Mouse (Mus musculus) forebrain, embryonic 15.5 days (tissue): ENCODE measurements at regions not wholly inside any gene's neighbourhood (a gene's known extent, or its start where the extent isn't known, plus 50 kb on each side); places are given as distances from the start of the nearest gene placed in this dataset.

Source experiments
- ATAC-seq: fragments of 200-750 bp; cut with Nextera tagmentation; replicated peaks from 2 replicates; pipeline ENCODE4 v1.8.0; 2017; ENCODE audit warnings: mild to moderate bottlenecking, moderate TSS enrichment, moderate library complexity
- H3K27ac ChIP-seq: fragments of 300-500 bp; sonication (generic); replicated peaks from 2 replicates; pipeline ENCODE4 v1.5.1; 2015; ENCODE audit warnings: mild to moderate bottlenecking, inconsistent platforms
- H3K27me3 ChIP-seq: fragments of 300-500 bp; sonication (generic); 2 replicates; pipeline ENCODE4 v1.6.1; 2015; ENCODE audit warnings: inconsistent platforms
- H3K36me3 ChIP-seq: fragments of 300-500 bp; sonication (generic); 2 replicates; pipeline ENCODE4 v1.6.1; 2015; ENCODE audit warnings: mild to moderate bottlenecking, inconsistent platforms
- H3K4me1 ChIP-seq: fragments of 300-500 bp; sonication (generic); 2 replicates; pipeline ENCODE4 v1.6.1; 2015; ENCODE audit warnings: inconsistent platforms
- H3K4me2 ChIP-seq: fragments of 300-500 bp; sonication (generic); replicated peaks from 2 replicates; pipeline ENCODE4 v1.6.1; 2015; ENCODE audit warnings: mild to moderate bottlenecking, inconsistent platforms
- H3K4me3 ChIP-seq: fragments of 300-500 bp; sonication (generic); 2 replicates; pipeline ENCODE4 v1.5.1; 2015; ENCODE audit warnings: mild to moderate bottlenecking, inconsistent platforms
- H3K9ac ChIP-seq: fragments of 300-500 bp; sonication (generic); replicated peaks from 2 replicates; pipeline ENCODE4 v1.6.1; 2015; ENCODE audit warnings: mild to moderate bottlenecking, inconsistent platforms
- H3K9me3 ChIP-seq: fragments of 300-500 bp; sonication (generic); 2 replicates; pipeline ENCODE4 v1.6.1; 2016; ENCODE audit warnings: inconsistent platforms
- WGBS: fragments of 180-500 bp; shearing (Covaris S2); methylation state at CpG from one replicate; pipeline ENCODE4 v1.1.7; 2015; ENCODE audit warnings: mixed read lengths; 5-methylcytosine and 5-hydroxymethylcytosine counted together

- WGBS: 83% methylated on average over 3 of the region's 3 CpGs
- Histone ChIP-seq H3K9me3 (no peaks in the 10 kb centered on the region), H3K4me3 (no peak overlapping the region), H3K27me3 (no peaks in the 10 kb centered on the region), H3K4me1 (0 out of 2 replicates have a peak, but pooled peaks cover 5% of the 10 kb centered on the region), H3K36me3 (no peaks in the 10 kb centered on the region), H3K9ac (no peak overlapping the region), H3K4me2 (no peak overlapping the region), H3K27ac (no peak overlapping the region)
- no peak for ATAC-seq
Measured at GRCm38 (mm10) chr13:53900406-53901025, 155.0 kb downstream of the Drd1 start.

DNA sequence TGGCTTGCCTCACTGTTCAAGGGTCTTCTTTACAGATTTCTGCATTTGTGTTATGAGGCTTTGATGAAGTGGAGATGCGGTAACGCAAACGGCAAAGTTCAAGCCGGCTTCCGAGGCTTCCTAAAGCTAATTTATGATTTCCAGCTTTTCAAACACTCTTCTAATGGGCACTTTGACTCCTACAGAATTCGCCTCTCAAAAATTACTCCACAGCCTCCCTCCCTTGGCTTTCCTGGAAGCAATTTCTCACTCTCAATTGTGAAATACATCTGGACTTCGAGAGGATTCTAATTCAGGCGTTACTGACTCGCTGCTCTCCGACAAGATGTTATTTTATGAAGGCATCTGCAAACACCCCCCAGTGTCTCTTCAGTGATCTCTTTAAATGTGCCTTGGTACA is 157.2 kb downstream of the Drd1 start:
- 65% methylated on average over 10 of the region's 10 CpGs for WGBS
- no peak for ATAC-seq
- Histone ChIP-seq H3K9ac (no peak overlapping the region), H3K36me3 (no peaks in the 10 kb centered on the region), H3K27me3 (no peaks in the 10 kb centered on the region), H3K27ac (0 out of 2 replicates have a peak overlapping the region, but pooled peaks have one; percentile 15), H3K4me3 (no peak overlapping the region), H3K4me2 (no peak overlapping the region), H3K4me1 (no peaks in the 10 kb centered on the region), H3K9me3 (no peaks in the 10 kb centered on the region)

DNA sequence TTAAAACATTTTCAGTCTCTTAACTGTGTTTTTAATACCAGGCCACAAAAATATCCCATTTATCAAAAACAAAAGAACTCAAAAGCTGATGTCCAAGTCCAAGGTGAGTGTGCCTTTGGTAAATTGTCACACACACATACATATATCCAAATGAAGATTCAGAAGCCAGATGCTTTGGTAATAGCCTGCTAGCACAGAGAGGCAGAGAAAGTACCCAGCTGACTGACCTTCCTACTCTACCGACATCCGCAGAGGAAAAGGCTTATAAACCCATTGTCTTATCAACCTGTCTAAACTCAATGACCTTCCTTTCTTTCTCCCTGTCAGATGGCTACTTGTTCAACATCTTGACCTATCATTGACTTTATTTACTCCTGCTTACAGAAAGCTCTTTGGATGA is 158.3 kb downstream of the Drd1 start:
- no peak for ATAC-seq
- Histone ChIP-seq H3K27ac (no peak overlapping the region), H3K4me2 (no peak overlapping the region), H3K4me3 (no peak overlapping the region), H3K36me3 (no peaks in the 10 kb centered on the region), H3K27me3 (no peaks in the 10 kb centered on the region), H3K4me1 (no peaks in the 10 kb centered on the region), H3K9me3 (no peaks in the 10 kb centered on the region), H3K9ac (no peak overlapping the region)
- 95% methylated on average over 2 of the region's 2 CpGs for WGBS

DNA sequence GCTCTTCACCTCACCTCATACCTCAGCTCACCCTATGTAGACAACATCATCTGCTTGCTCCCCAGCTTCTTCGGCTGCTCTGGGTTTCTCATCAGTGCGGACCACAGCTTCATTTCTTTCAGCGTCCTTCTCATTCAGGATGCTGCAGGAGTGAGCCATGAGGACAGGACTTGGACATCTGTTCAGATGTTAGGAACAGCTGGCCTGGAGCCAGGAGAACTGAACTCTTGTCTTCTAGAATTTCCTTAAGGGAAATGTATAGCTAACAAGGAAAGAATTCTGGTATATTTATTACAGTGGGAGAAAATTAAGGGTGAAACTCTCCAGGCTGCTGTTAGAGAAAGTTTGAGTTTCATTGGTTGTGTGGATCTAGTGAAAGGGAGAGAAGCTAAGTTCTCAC is 167.1 kb downstream of the Drd1 start:
- Histone ChIP-seq H3K9me3 (no peaks in the 10 kb centered on the region), H3K27me3 (no peaks in the 10 kb centered on the region), H3K27ac (no peak overlapping the region), H3K4me1 (no peaks in the 10 kb centered on the region), H3K4me3 (no peak overlapping the region), H3K4me2 (no peak overlapping the region), H3K9ac (no peak overlapping the region), H3K36me3 (no peaks in the 10 kb centered on the region)
- ATAC-seq: no peak
- 95% methylated on average over 3 of the region's 3 CpGs for WGBS

- Histone ChIP-seq H3K9ac (no peak overlapping the region), H3K9me3 (no peaks in the 10 kb centered on the region), H3K4me1 (peaks cover 4% of the 10 kb centered on the region), H3K4me3 (no peak overlapping the region), H3K36me3 (no peaks in the 10 kb centered on the region), H3K27ac (no peak overlapping the region), H3K4me2 (no peak overlapping the region), H3K27me3 (no peaks in the 10 kb centered on the region)
- WGBS: 85% methylated on average over 10 of the region's 10 CpGs
- no peak for ATAC-seq
Measured at GRCm38 (mm10) chr13:53885756-53886155, 169.7 kb downstream of the Drd1 start.

DNA sequence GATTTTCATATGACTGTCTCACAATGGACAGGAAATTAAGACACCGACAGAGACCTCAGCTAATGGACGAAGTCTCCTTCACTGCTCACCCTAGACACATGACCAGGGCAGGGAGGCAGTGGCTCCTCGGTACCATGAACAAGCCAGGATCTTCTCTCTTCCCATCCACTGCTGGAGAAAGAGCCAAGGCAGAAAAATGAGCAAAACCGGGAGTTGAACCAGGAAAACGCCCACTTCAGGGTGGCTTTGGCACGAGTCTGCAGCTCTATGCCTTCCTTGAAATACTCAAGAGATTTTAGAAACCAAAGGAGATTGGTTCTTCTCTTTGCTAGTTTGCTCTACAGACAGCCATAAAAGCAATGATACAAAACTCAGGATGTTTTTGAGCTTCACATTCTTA is 172.3 kb downstream of the Drd1 start:
- H3K4me3 ChIP-seq: no peak overlapping the region
- H3K27ac ChIP-seq: no peak overlapping the region
- H3K9me3 ChIP-seq: no peaks in the 10 kb centered on the region
- peaks cover 11% of the 10 kb centered on the region for H3K4me1 ChIP-seq
- H3K27me3 ChIP-seq: no peaks in the 10 kb centered on the region
- ATAC-seq: no peak
- no peak overlapping the region for H3K4me2 ChIP-seq
- 85% methylated on average over 6 of the region's 6 CpGs for WGBS
- no peaks in the 10 kb centered on the region for H3K36me3 ChIP-seq
- H3K9ac ChIP-seq: no peak overlapping the region

DNA sequence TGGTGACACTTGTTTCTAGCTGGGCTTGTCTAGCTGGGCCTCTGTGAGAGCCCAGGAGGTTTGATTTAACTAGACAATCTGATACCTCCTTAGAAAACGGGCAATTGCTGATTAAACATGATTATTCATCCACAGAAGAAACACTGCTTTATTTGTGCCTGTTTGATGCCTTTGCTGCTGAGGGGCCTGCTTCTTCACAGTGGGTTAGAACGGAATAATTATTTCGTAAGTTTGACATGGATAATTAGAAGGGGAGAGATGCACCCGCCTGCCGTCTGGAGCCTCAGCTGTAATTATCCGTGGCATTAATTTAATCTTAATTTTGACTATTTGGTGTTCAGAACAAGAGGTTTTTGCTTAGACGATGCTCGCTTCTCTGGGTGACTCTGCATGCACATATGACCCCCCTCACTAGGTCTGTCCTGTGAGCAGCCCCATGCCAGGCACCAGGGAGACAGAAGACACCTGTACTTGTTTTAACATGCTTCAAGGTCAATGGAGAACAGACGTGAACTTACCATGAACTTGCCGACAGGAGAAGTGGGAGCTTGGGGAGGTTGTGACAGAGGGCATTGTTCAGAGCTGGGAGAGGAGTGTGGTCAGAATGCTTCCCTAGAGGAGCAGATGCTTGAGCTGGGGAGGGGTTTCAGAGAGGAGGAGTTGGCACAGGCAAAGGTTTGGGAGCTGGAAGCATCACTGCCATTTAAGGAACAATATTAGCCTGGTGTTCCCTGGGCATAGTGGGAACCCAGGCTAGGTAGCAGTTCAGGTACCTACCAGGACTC is 174.8 kb downstream of the Drd1 start:
- peak; percentile 66 for ATAC-seq
- no peak overlapping the region for H3K4me2 ChIP-seq
- no peaks in the 10 kb centered on the region for H3K9me3 ChIP-seq
- 22% methylated on average over 10 of the region's 10 CpGs for WGBS
- H3K4me3 ChIP-seq: no peak overlapping the region
- no peaks in the 10 kb centered on the region for H3K27me3 ChIP-seq
- peak overlapping the region; percentile 69 for H3K27ac ChIP-seq
- peaks cover 11% of the 10 kb centered on the region for H3K4me1 ChIP-seq
- no peaks in the 10 kb centered on the region for H3K36me3 ChIP-seq
- no peak overlapping the region for H3K9ac ChIP-seq

GRCm38 (mm10) chr13:53875546-53875945 is 180.0 kb downstream of the Drd1 start:
- WGBS: 68% methylated on average over 4 of the region's 4 CpGs
- Histone ChIP-seq H3K27me3 (no peaks in the 10 kb centered on the region), H3K4me2 (no peak overlapping the region), H3K9me3 (peaks cover 3% of the 10 kb centered on the region; the same call in 1 of the 2 replicates), H3K27ac (no peak overlapping the region), H3K9ac (no peak overlapping the region), H3K4me3 (no peak overlapping the region), H3K4me1 (peaks cover 5% of the 10 kb centered on the region), H3K36me3 (no peaks in the 10 kb centered on the region)
- no peak for ATAC-seq

GRCm38 (mm10) chr13:53865323-53865722 is 190.2 kb downstream of the Drd1 start:
- no peaks in the 10 kb centered on the region for H3K27me3 ChIP-seq
- H3K4me2 ChIP-seq: no peak overlapping the region
- 84% methylated on average over 5 of the region's 5 CpGs for WGBS
- no peak overlapping the region for H3K9ac ChIP-seq
- ATAC-seq: no peak
- H3K36me3 ChIP-seq: no peaks in the 10 kb centered on the region
- H3K4me3 ChIP-seq: no peak overlapping the region
- no peak overlapping the region for H3K27ac ChIP-seq
- no peaks in the 10 kb centered on the region for H3K9me3 ChIP-seq
- peaks cover 6% of the 10 kb centered on the region for H3K4me1 ChIP-seq

- Histone ChIP-seq H3K27ac (no peak overlapping the region; the same call in 1 of the 2 replicates), H3K4me3 (no peak overlapping the region), H3K4me1 (peaks cover 6% of the 10 kb centered on the region), H3K9ac (no peak overlapping the region), H3K36me3 (no peaks in the 10 kb centered on the region), H3K4me2 (no peak overlapping the region), H3K27me3 (no peaks in the 10 kb centered on the region), H3K9me3 (no peaks in the 10 kb centered on the region)
- 37% methylated on average over 4 of the region's 4 CpGs for WGBS
- no peak for ATAC-seq
Measured at GRCm38 (mm10) chr13:53862336-53862735, 193.2 kb downstream of the Drd1 start.

DNA sequence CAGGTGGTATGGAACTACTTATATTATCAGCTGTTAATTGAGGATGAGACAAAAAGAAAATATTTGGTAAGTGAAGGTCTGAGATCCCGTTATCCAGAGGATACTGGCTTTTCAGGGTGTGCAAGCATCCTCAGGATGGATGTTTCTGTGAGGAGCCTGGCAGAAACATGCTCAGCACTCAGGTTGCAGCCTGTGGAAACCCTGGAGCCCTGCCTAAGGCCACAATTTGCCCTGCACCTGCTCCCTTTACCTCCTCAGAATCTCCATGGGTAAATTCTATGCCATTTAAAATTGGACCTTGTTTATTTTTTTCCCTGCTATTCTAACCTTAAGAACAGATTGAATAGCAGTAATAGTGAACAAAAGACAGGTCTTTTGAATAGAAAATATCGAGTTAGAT is 201.3 kb downstream of the Drd1 start:
- Histone ChIP-seq H3K4me1 (no peaks in the 10 kb centered on the region), H3K9ac (no peak overlapping the region), H3K9me3 (no peaks in the 10 kb centered on the region), H3K27ac (no peak overlapping the region), H3K4me3 (no peak overlapping the region), H3K27me3 (no peaks in the 10 kb centered on the region), H3K4me2 (no peak overlapping the region), H3K36me3 (no peaks in the 10 kb centered on the region)
- WGBS: 55% methylated on average over 2 of the region's 2 CpGs
- ATAC-seq: no peak

DNA sequence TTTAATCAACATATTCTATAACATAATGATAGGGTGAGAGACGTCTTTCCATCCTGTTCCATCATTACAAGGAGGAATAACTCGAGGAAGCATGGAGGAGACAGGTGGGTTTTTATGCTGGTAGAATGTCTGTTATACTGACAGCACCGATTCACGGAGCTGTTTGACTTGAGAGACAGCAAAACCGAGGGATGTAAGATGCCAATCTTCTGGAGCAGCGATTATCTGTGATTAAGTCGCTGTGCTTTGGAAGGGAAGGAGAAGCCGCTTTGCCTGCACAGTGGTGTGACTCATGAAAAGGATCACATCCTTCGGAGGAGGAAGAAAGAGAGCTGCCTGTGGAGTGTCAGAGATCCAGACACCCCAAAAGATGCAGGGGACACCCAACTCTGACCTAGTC is 205.4 kb downstream of the Drd1 start:
- no peaks in the 10 kb centered on the region for H3K9me3 ChIP-seq
- H3K27ac ChIP-seq: 0 out of 2 replicates have a peak overlapping the region, but pooled peaks have one; percentile 8
- no peaks in the 10 kb centered on the region for H3K27me3 ChIP-seq
- no peaks in the 10 kb centered on the region for H3K36me3 ChIP-seq
- no peaks in the 10 kb centered on the region for H3K4me1 ChIP-seq
- H3K9ac ChIP-seq: no peak overlapping the region
- ATAC-seq: no peak
- H3K4me2 ChIP-seq: no peak overlapping the region
- 67% methylated on average over 9 of the region's 9 CpGs for WGBS
- H3K4me3 ChIP-seq: no peak overlapping the region
